Comparison of ENCODE assay signal across 19 mouse cellular contexts in genomic region chr17:29253236-29253635, GRCm38 (mm10). TPM values are rescaled to one million over a fixed set of nuclear protein-coding genes. Genes with fewer than 3 reads are reported as not detected.
DNase-seq lines count a peak whose midpoint lies in the region; ATAC-seq lines count a peak whose summit lies in the region.
"Had no signal": no experiment of that assay in that cellular context is flagged by ENCODE, and none has a peak within 500 bp of the region (broad histone marks: within the 10 kb centered on the region; RNA-seq: fewer than 3 reads in every experiment).

No protein-coding gene starts in this region.

- H3K9me3 ChIP-seq in embryonic facial prominence, embryonic 15.5 days (replicated peaks) = no peaks in the 10 kb centered on the region
- no peaks in the 10 kb centered on the region for H3K9me3 ChIP-seq in embryonic facial prominence, embryonic 10.5 days
- no peaks in the 10 kb centered on the region for H3K9me3 ChIP-seq in heart, embryonic 11.5 days (replicated peaks; ENCODE audit: control insufficient read depth, low read length)
- H3K9me3 ChIP-seq in heart, embryonic 15.5 days (replicated peaks) = no peaks in the 10 kb centered on the region
- no peaks in the 10 kb centered on the region for H3K9me3 ChIP-seq in liver, embryonic 15.5 days (replicated peaks)
- no peaks in the 10 kb centered on the region for H3K9me3 ChIP-seq in liver, embryonic 12.5 days (replicated peaks)
- H3K9me3 ChIP-seq: forebrain, embryonic 15.5 days; G1E; hindbrain, embryonic 15.5 days; kidney, embryonic 15.5 days had no signal

- H3K27ac ChIP-seq in embryonic facial prominence, embryonic 15.5 days (replicated peaks) = peak overlapping the region; percentile 28; the same call in 1 of the 2 replicates
- H3K27ac ChIP-seq in embryonic facial prominence, embryonic 10.5 days (replicated peaks) = no peak overlapping the region
- peak overlapping the region; percentile 95 for H3K27ac ChIP-seq in heart, embryonic 11.5 days (ENCODE audit: low read depth, low read length)
- peak overlapping the region; percentile 87 for H3K27ac ChIP-seq in heart, embryonic 15.5 days
- H3K27ac ChIP-seq in liver, embryonic 15.5 days (replicated peaks) = peak overlapping the region; percentile 24; the same call in 1 of the 2 replicates
- no peak overlapping the region for H3K27ac ChIP-seq in liver, embryonic 12.5 days
- H3K27ac ChIP-seq: forebrain, embryonic 15.5 days; hindbrain, embryonic 15.5 days had no signal

- H3K4me3 ChIP-seq in embryonic facial prominence, embryonic 15.5 days (replicated peaks) = no peak overlapping the region
- H3K4me3 ChIP-seq in embryonic facial prominence, embryonic 10.5 days = no peak overlapping the region
- H3K4me3 ChIP-seq in heart, embryonic 11.5 days (ENCODE audit: low read depth, low read length) = no peak overlapping the region
- no peak overlapping the region for H3K4me3 ChIP-seq in heart, embryonic 15.5 days
- H3K4me3 ChIP-seq in liver, embryonic 15.5 days (replicated peaks) = no peak overlapping the region
- no peak overlapping the region for H3K4me3 ChIP-seq in liver, embryonic 12.5 days
- H3K4me3 ChIP-seq: forebrain, embryonic 15.5 days; hindbrain, embryonic 15.5 days; kidney, embryonic 15.5 days had no signal

- H3K4me2 ChIP-seq in embryonic facial prominence, embryonic 15.5 days (replicated peaks) = no peak overlapping the region
- H3K4me2 ChIP-seq in heart, embryonic 11.5 days = no peak overlapping the region
- no peak overlapping the region for H3K4me2 ChIP-seq in heart, embryonic 15.5 days
- no peak overlapping the region for H3K4me2 ChIP-seq in liver, embryonic 15.5 days
- no peak overlapping the region for H3K4me2 ChIP-seq in liver, embryonic 12.5 days
- H3K4me2 ChIP-seq: forebrain, embryonic 15.5 days; hindbrain, embryonic 15.5 days; kidney, embryonic 15.5 days had no signal

- intact Hi-C loops in heart, postnatal 25 days (cut with DNase I) = no loop called here

- no peak for ATAC-seq in embryonic facial prominence, embryonic 15.5 days (ENCODE audit: insufficient number of reproducible peaks, low FRiP score, low TSS enrichment, low read depth)
- ATAC-seq in heart, embryonic 11.5 days (replicated peaks; ENCODE audit: insufficient number of reproducible peaks, low FRiP score, low TSS enrichment) = no peak
- no peak for ATAC-seq in heart, embryonic 15.5 days (replicated peaks; ENCODE audit: insufficient number of reproducible peaks, insufficient read depth, low FRiP score, low read depth)
- no peak for ATAC-seq in liver, embryonic 15.5 days (ENCODE audit: insufficient read depth)
- ATAC-seq in liver, embryonic 12.5 days = no peak
- ATAC-seq: CD4-positive, CD25-positive, alpha-beta regulatory T cell, adult 4 months; forebrain, embryonic 15.5 days; intestine, embryonic 16.5 days had no signal

- H3K9ac ChIP-seq in embryonic facial prominence, embryonic 15.5 days = no peak overlapping the region
- peak overlapping the region; percentile 22; the same call in 1 of the 2 replicates for H3K9ac ChIP-seq in heart, embryonic 11.5 days (ENCODE audit: low read depth, low read length)
- no peak overlapping the region for H3K9ac ChIP-seq in heart, embryonic 15.5 days
- no peak overlapping the region for H3K9ac ChIP-seq in liver, embryonic 15.5 days
- no peak overlapping the region for H3K9ac ChIP-seq in liver, embryonic 12.5 days
- H3K9ac ChIP-seq: forebrain, embryonic 15.5 days; hindbrain, embryonic 15.5 days; kidney, embryonic 15.5 days had no signal

- H3K4me1 ChIP-seq in embryonic facial prominence, embryonic 15.5 days = peaks cover 41% of the 10 kb centered on the region
- peaks cover 7% of the 10 kb centered on the region for H3K4me1 ChIP-seq in embryonic facial prominence, embryonic 10.5 days
- H3K4me1 ChIP-seq in heart, embryonic 11.5 days (ENCODE audit: control insufficient read depth, insufficient read depth, low read length) = peaks cover 76% of the 10 kb centered on the region
- peaks cover 92% of the 10 kb centered on the region for H3K4me1 ChIP-seq in heart, embryonic 15.5 days (replicated peaks)
- H3K4me1 ChIP-seq in liver, embryonic 15.5 days (replicated peaks) = peaks cover 39% of the 10 kb centered on the region
- H3K4me1 ChIP-seq in liver, embryonic 12.5 days = peaks cover 21% of the 10 kb centered on the region

- no peak for DNase-seq in embryonic facial prominence, embryonic 10.5 days (ENCODE audit: low spot score)
- DNase-seq in heart, postnatal 25 days (ENCODE audit: low spot score) = no peak
- DNase-seq in heart, postnatal 4 days = no peak
- DNase-seq: B cell, adult 2 months; cerebellum, adult 2 months; cerebellum, postnatal 10 days; gastrocnemius, postnatal 14 days; kidney, adult 2 months had no signal

- H3K27me3 ChIP-seq in embryonic facial prominence, embryonic 15.5 days = no peaks in the 10 kb centered on the region
- H3K27me3 ChIP-seq in embryonic facial prominence, embryonic 10.5 days (replicated peaks; ENCODE audit: low read depth, poor library complexity, severe bottlenecking) = no peaks in the 10 kb centered on the region
- H3K27me3 ChIP-seq in heart, embryonic 11.5 days (ENCODE audit: control insufficient read depth, insufficient read depth, low read length) = no peaks in the 10 kb centered on the region
- no peaks in the 10 kb centered on the region for H3K27me3 ChIP-seq in heart, embryonic 15.5 days
- no peaks in the 10 kb centered on the region for H3K27me3 ChIP-seq in liver, embryonic 15.5 days
- no peaks in the 10 kb centered on the region for H3K27me3 ChIP-seq in liver, embryonic 12.5 days (replicated peaks)
- H3K27me3 ChIP-seq: forebrain, embryonic 15.5 days; hindbrain, embryonic 15.5 days; kidney, embryonic 15.5 days had no signal

- H3K36me3 ChIP-seq in embryonic facial prominence, embryonic 15.5 days = peaks cover 50% of the 10 kb centered on the region
- H3K36me3 ChIP-seq in embryonic facial prominence, embryonic 10.5 days (replicated peaks) = peaks cover 100% of the 10 kb centered on the region
- peaks cover 18% of the 10 kb centered on the region for H3K36me3 ChIP-seq in heart, embryonic 11.5 days (ENCODE audit: control insufficient read depth, insufficient read depth, low read length)
- H3K36me3 ChIP-seq in heart, embryonic 15.5 days = peaks cover 9% of the 10 kb centered on the region; the same call in 1 of the 2 replicates
- H3K36me3 ChIP-seq in liver, embryonic 15.5 days (replicated peaks) = peaks cover 93% of the 10 kb centered on the region
- peaks cover 98% of the 10 kb centered on the region for H3K36me3 ChIP-seq in liver, embryonic 12.5 days

- WGBS in embryonic facial prominence, embryonic 15.5 days = 80% methylated on average over 2 of the region's 2 CpGs
- WGBS in embryonic facial prominence, embryonic 10.5 days = 86% methylated on average over 2 of the region's 2 CpGs
- WGBS in heart, embryonic 11.5 days (ENCODE audit: insufficient replicate concordance) = 67% methylated on average over 2 of the region's 2 CpGs
- 51% methylated on average over 2 of the region's 2 CpGs for WGBS in heart, embryonic 15.5 days
- 57% methylated on average over 2 of the region's 2 CpGs for WGBS in liver, embryonic 15.5 days (ENCODE audit: insufficient replicate concordance)
- WGBS in liver, embryonic 12.5 days (ENCODE audit: insufficient replicate concordance) = 52% methylated on average over 2 of the region's 2 CpGs

RNA-seq across cellular contexts. Expression of gene Ppil1, which starts 10.8 kb away (rescaled TPM):
- polyA plus RNA-seq in embryonic facial prominence, embryonic 15.5 days (2015; fragmentation: Nextera tagmentation; extraction: Ambion mirVana) = 129 and 132 TPM in 2 replicates
- 219 and 227 TPM in 2 replicates for polyA plus RNA-seq in embryonic facial prominence, embryonic 10.5 days (2016; fragmentation: Nextera tagmentation; extraction: Ambion mirVana)
- polyA plus RNA-seq in heart, embryonic 11.5 days (2014; fragmentation: Nextera tagmentation; extraction: Ambion mirVana) = 117 and 135 TPM in 2 replicates
- total RNA-seq in heart, postnatal 25 days (2021) = 10 to 100 TPM; 29.0 to 29.6 TPM
- polyA plus RNA-seq in heart, embryonic 15.5 days (2015; fragmentation: Nextera tagmentation; extraction: Ambion mirVana) = 86.8 and 107 TPM in 2 replicates
- total RNA-seq in heart, postnatal 4 days (2021) = 10 to 100 TPM; 39.5 to 39.6 TPM
- polyA plus RNA-seq in liver, embryonic 15.5 days (2015; fragmentation: Nextera tagmentation; extraction: Ambion mirVana) = 86.2 and 92.9 TPM in 2 replicates
- polyA plus RNA-seq in liver, embryonic 12.5 days (2016; fragmentation: Nextera tagmentation; extraction: Ambion mirVana) = 123 and 126 TPM in 2 replicates

RNA-seq across cellular contexts. Expression of gene Cpne5, which starts 15.3 kb away (rescaled TPM):
- polyA plus RNA-seq in embryonic facial prominence, embryonic 15.5 days (2015; fragmentation: Nextera tagmentation; extraction: Ambion mirVana) = 27.6 and 28.9 TPM in 2 replicates
- 3.6 and 4.7 TPM in 2 replicates for polyA plus RNA-seq in embryonic facial prominence, embryonic 10.5 days (2016; fragmentation: Nextera tagmentation; extraction: Ambion mirVana)
- polyA plus RNA-seq in heart, embryonic 11.5 days (2014; fragmentation: Nextera tagmentation; extraction: Ambion mirVana) = 24.0 and 28.8 TPM in 2 replicates
- 1 to 10 TPM; 5.1 to 5.6 TPM for total RNA-seq in heart, postnatal 25 days (2021)
- 14.9 and 17.9 TPM in 2 replicates for polyA plus RNA-seq in heart, embryonic 15.5 days (2015; fragmentation: Nextera tagmentation; extraction: Ambion mirVana)
- total RNA-seq in heart, postnatal 4 days (2021) = 1 to 10 TPM; 5.9 to 8.4 TPM
- polyA plus RNA-seq in liver, embryonic 15.5 days (2015; fragmentation: Nextera tagmentation; extraction: Ambion mirVana) = 0.05 and 0.12 TPM in 2 replicates
- polyA plus RNA-seq in liver, embryonic 12.5 days (2016; fragmentation: Nextera tagmentation; extraction: Ambion mirVana) = 0.18 and 0.33 TPM in 2 replicates

RNA-seq across cellular contexts. Expression of gene BC004004, which starts 15.4 kb away (rescaled TPM):
- polyA plus RNA-seq in embryonic facial prominence, embryonic 15.5 days (2015; fragmentation: Nextera tagmentation; extraction: Ambion mirVana) = 82.1 and 85.8 TPM in 2 replicates
- polyA plus RNA-seq in embryonic facial prominence, embryonic 10.5 days (2016; fragmentation: Nextera tagmentation; extraction: Ambion mirVana) = 47.8 and 49.5 TPM in 2 replicates
- 90.6 and 94.9 TPM in 2 replicates for polyA plus RNA-seq in heart, embryonic 11.5 days (2014; fragmentation: Nextera tagmentation; extraction: Ambion mirVana)
- 100 to 1,000 TPM; 192 to 222 TPM for total RNA-seq in heart, postnatal 25 days (2021)
- 91.1 and 96.0 TPM in 2 replicates for polyA plus RNA-seq in heart, embryonic 15.5 days (2015; fragmentation: Nextera tagmentation; extraction: Ambion mirVana)
- 100 to 1,000 TPM; 158 to 161 TPM for total RNA-seq in heart, postnatal 4 days (2021)
- 62.7 and 69.9 TPM in 2 replicates for polyA plus RNA-seq in liver, embryonic 15.5 days (2015; fragmentation: Nextera tagmentation; extraction: Ambion mirVana)
- 51.5 and 54.6 TPM in 2 replicates for polyA plus RNA-seq in liver, embryonic 12.5 days (2016; fragmentation: Nextera tagmentation; extraction: Ambion mirVana)

Comparison
In these comparisons a context has a peak if more than half of its experiments do, and no peak if none do; other contexts are left out.
1. H3K27ac ChIP-seq: peak in embryonic facial prominence, embryonic 15.5 days (single experiment), heart, embryonic 11.5 days (single experiment), heart, embryonic 15.5 days (single experiment) and liver, embryonic 15.5 days (single experiment); none in embryonic facial prominence, embryonic 10.5 days (single experiment) and liver, embryonic 12.5 days (single experiment).